Mouse (Mus musculus) Muller cell, postnatal 12 days (primary cell): ENCODE data around the gene Ldlrad3.

Source experiments
- DNase-seq: peaks from one replicate; pipeline ENCODE4 v3.0.0-alpha.2; 2015; ENCODE audit errors: inconsistent ontology term

Gene Ldlrad3

DNA sequence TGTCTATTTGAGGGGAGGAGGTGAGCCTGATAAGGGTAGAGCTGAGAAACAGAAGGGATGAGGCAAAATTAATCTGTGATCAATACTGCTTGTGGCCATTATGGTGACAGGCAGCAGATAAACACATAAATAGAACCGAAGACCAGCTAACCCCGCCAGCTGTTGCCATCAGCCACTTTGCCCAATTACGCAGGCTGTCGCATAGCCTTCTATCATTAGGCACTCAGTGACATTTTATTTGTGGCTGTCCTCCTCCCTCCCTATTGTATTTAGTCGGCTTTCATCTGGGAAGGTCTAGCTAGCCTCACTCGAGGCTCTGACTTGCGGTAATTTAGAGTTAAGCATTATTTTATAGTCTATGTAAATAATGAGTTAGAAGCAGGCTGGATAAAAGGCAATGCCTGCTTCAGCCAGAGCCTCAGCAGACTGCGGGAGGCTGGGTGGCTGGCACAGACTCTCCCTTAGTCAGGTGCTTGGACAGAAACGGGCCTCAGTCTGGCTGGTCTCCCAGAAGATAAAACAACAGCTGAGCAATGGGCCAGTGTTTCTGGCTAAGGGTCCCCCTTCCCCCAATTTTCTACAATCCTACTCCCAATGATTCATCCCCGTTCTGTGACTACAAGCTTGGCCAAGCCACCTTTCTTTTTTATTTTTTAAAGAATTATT is 147.8 kb downstream of the Ldlrad3 start:
- DNase-seq, result peak; percentile 90

DNA sequence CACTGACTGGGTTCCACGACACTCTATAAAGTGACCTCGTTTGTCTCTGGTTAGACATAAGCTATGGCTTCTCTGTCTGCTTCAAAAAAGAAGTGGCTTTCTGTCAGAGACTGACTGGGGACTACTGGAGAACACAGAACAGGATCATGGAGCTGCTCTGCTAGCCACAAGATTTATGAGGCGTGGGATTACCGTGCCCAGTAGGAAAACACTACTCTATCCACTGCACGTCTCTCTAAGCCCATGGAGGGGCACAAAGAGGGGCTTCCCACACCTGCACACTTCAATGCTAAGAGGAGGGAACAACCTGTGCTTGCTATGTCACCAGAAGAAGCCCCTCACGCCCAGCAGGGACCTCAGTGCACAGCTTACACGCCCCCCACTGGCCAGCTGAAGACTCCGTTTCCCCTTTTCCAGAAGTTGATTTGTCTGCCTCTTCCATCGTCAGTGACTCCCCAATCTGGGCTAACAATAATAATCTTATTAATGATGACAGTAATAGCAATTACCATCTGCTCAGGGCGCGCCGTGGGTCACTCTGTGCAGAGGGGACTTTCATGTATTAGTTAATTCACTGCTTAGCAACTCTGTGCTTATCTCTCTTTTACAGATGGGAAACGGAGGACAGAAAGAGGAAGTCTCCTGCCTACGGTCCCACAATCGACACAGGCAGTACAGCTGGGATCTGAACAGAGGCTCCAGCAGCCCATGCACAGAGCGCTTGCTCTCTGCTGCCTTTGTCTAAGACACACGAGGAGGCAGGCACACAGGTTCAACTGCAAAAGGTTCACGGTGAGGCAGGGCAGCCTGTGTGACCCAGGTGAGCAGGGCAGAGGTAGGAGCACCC is 149.3 kb downstream of the Ldlrad3 start:
- no peak for DNase-seq

DNA sequence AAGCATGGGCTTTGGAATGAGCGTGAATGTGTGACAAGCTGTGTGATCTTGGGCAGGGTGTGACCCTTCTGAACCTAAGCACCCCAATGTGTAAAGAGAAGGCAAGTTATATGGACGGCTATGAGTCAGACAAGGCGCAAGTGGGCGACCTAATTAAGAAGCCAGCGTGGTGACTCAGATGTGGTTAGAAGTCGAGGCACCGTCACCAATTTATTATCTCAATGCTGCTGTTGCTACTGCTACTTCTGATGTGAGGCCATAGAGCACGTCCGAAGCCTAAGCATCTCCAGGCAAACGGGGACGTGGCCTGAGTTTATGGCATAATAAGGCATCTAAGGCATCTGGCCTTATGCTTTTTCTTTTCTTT is 151.7 kb downstream of the Ldlrad3 start:
- DNase-seq, result peak; percentile 66

DNA sequence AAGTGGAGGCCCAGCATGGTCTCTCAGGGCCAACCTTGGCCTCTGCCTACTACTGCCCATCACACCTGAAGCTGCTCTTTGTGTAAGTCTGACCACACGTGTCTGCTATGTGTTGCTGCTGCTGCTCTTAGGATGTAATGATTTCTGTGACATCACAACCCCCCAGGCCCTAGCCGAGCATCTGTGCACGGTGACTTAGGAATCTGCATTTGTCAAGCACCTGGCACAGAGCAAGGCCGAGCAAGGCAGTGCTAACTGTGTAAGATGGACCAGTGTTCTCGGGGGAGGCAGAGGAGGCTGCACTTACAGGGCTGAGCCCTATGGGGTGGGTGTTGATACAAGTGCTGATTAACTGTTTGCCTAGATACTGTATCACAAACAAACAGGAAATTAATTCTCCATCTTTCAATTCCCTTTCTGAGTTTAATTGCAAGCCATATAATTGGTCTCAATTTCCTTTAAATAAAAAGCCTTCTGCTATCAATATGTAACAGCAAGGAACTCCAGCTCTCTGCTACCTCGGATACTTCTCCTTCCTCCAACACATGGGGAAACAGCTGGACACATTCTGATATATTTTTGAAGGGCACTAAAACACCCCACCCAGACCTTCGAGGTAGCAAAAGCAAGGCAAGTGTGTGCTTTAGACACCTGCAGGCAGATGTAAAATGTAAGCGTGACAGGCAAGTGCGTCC is 152.2 kb downstream of the Ldlrad3 start:
- DNase-seq, result no peak

DNA sequence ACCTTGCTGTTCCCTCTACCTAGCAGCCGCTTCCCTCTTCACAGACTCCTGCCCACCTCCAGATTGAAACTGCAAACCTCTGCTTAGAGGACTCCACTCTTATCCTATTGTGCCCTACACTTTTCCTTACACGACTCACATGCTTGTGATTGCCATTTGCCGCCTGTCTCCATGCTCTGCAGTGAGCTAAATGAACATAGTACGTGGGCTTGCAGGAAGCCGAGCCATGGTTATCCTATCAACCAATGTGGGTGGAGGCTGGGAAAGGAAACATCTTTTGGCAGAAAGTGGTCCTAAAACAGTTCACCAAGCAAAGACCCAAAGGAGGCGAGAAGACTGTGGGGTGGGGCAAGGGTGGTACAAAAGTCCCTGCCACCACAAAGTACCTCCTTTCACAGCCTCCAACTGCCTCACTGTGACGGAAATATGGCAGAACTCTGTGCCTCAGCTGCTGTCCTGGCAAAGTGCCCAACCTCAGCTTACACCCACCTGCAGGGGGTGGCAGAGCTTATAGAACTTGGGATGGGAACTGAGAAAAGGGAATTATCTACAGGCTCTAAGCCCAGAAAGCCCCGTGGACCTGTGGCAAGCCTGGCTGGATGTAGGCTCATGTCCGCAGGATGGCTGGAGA is 153.4 kb downstream of the Ldlrad3 start:
- no peak for DNase-seq

DNA sequence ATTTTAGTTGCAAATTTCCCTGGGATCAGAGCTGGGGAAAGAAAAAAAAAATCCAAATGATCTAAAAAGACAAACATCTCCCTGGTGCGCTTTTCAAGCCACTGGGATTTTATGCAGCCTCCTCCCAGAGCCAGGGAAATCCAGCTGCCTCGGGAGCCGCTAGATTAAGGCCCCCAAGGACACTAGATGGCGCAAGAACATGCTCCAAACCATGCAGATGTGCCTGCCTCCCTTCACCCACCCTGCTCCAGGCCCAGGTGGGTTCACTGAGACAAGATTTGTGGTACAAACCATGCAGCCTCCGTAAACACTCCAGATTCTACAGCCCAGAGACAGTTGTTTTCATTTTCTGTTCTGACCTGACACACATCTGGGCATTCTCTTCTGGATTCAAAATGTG is 155.5 kb downstream of the Ldlrad3 start:
- no peak for DNase-seq

DNA sequence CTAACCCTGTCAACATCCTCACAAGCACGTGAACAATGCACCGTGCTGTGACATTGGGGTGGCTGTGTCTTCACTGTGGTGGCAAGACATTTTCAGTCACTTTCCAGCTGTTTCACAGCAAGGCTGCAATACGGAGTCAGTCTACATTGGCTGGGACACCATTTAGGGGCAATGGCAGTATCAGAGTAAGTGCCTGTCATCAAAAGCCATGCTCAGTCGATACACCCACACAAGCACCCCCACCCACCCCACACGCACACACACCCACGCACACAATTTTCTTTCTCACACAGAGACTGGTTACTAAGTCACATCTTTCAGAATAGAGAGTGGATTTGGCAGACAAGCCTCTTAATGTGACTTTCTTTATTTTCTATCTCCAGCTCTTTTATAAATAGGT is 156.0 kb downstream of the Ldlrad3 start:
- DNase-seq, result no peak

DNA sequence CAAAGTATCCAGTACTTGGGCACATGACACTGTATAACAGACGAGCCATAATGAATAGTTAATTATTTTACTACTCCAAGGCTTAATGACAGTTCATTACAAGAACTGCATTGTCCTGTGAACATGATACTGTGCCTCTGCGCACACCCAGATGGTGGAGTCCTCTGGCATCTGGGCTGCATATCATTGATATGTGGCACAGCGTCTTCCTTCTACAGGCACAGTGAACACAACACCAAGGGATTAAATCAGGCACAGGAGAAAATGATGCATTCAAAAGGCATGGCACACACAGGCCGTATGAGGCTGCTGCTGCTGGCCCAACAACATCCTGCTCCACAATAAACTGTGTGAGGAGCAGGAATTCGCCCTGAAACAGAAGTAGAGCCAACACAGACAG is 156.5 kb downstream of the Ldlrad3 start:
- DNase-seq, result no peak

DNA sequence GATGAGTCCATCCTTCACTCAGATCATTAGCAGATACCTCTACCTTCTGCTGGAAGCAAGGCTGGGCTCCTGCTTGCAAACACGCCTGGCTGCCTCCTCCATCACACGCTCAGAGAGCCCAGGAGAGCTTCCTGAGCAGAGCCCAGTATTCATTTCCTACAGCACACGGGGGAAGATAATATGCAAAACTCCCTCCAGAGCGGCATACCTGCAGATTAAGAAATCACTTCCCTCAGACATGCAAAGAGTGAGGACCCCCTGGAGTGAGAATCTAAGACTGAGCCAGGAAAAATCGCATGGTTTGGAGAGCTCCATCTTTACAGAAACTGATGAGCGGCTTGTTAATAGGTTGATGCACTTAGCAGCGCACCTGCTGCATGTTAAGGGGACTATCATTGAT is 158.9 kb downstream of the Ldlrad3 start:
- no peak for DNase-seq

DNA sequence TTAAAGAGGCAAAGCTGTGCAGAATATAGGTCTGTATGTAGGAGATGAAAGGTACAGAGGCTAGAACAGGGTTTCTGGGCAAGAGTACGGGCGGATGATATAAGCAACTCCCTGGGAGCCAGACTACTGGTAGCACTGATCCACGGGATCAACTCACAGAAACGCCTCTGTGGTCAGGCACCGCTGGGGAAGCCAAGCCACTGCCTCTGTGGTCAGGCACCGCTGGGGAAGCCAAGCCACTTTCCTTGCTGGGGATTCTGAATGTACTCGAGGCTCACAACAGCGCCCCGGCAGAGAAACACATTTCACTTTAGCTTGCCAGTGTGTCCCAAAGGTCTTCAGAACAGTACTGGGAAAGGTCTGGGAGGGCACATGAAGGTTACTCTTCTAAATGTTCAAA is 160.0 kb downstream of the Ldlrad3 start:
- no peak for DNase-seq

DNA sequence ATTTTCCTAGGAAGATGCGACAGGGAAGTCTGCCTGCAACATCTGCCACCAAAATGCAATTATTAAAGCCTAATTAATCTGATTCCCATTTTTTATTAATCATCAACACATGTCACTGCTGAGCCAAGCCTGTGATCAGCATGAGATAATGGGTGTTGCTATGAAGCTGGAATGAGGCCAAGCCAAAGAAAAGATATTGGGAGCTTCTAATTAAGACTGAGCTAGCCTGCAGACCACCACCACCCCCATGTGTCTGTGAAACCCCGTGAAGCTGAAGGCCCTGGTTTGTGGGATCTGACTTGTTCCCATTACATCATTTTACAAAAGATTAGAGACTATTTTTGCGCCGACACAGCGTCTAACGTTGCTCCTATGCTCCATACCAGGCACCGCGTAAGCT is 161.7 kb downstream of the Ldlrad3 start:
- DNase-seq, result no peak

DNA sequence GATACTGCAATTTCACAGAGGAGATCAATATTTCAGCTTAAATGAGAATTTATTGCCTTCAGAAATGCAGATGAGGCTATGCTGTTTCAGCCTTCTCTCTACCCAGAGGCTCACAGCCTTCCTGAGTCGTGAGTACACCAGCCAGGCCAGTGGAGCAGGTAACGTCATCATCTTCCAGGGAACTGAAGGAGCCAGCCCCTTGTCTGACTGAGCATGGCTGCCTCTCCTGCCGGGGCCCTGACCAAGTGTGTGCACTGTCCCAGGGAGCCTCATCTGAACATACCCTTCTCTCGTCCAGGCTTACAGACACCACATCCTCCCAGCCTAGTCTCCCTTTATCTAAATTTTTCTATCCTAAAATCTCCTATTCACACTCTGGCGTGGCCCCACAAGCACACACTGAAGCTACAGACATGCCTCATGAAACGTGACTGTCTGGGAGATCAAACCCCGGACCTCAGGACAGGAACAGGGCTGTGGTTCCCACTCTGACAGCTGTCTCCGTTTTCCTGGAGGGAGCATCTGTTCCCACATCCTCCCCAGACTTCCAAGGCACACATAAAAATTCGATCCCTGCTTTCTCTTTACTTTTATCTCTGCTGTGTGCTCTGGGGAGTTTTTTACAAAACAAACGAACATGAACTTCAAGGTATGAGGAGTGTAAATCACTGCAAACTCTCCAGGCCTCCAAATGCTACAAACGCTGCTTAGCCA is 164.7 kb downstream of the Ldlrad3 start:
- no peak for DNase-seq

DNA sequence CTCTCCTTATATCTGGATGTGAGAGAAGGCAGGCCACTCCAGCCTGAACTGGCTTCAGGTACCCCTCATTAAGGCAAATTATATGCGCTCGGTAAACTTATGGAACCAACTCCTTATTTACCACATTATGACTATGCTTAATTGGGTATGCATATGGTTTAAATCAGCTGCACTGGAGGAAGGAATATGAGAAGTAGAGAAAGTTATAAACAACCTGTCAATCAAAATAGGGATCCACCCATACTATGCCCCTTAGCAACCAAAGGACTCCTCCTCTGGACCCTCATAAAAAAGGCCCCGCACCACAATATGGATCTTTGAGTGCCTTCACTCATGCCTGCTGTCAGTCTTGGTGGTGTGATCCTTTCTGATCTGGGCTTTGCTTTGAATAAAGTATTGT is 165.6 kb downstream of the Ldlrad3 start:
- DNase-seq, result no peak

DNA sequence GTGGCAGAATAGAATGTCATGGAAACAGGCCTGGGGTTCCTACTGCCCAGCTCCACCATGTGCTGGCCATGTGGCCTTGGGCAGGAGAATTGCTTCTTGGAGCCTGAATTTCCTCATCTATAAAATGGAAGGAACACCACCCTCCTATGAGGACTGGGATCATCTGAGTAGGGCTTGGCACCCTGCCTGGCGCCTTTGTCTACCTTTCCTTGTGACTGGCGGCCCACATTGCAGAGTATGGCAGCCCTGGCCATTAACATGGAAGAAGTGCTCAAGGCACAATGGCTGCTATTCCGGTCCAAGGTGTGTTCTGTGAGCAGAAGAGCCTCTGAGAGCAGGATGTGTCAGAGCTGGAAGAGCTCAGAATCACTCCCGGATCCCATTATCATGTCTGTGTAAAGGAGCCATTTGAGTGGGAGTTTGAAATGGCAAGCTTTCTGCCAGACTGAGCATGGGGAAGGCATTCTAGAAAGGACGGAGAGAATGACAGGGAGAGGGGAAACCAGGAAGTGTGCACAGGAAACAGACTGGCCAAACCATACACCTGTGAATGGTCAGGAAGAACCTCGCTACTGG is 171.6 kb downstream of the Ldlrad3 start:
- no peak for DNase-seq

DNA sequence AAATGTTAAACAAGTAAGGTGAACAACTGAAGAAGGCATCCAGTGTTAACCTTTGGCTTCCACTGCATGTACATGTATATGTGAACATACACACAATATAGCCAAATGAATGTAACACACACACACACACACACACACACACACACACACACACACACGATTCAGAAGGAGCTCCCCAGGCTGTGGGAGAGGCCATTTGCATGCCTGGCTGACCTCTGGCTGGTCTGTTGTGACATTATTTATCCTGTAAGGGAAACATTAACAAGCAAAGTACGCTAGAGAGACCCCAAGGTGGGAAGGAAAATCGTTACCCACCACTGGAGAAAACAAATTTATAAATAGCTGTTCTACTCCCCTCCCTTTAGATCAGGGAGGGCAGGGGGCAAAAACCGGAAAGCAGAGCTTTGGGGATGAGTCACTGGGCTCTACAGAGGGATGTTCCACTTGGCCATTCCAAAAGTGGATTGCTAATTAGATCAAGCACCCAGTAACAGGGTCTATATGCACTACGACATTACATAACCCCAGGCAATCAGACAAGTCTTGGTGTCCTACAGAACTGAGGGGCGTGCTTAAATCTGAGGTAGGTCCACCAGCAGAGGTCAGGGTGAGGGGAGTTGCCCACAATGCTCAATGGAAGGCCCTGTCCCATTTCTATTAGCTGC is 174.7 kb downstream of the Ldlrad3 start:
- no peak for DNase-seq

DNA sequence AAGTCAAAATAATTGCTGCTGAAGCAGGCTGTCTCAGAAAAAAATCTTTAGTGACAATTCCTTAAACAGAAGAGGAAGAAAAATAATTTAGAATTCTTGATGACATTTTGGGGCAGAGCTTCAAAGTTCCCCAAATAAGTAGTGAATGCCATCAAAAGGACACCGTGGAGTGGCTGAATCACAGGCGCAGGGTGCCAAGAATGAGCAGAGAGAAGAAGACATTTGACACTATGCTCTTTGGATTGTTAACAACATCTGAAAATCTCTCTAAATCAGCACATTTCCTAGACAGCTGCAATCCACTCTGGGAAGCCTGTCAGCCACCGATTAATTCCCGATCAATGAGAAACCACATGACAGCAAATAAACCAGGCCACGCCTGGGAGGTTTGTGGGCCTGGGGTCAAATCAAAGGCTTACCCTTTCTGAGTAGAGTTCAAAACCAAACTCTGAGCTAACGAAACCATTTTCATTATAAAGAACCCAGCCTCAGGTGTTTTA is 176.4 kb downstream of the Ldlrad3 start:
- peak; percentile 86 for DNase-seq

DNA sequence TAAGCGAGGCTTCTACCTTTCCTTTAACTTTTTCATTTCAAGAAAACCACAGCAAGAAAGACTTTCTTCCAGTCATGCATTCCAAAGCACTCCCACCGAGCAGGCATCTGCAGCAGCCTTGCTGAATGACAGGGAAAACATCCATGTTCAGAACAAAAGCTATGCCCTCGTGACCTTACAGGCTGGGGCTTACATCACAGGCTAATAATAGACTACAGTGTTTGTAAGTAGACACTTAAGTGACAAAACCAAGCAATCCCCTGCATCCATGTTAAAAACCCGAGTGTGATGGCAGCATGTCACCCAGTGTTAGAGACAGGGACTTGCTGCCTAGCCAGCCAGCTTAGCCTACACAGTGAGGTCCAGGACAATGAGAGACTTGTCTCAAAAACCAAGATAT is 180.0 kb downstream of the Ldlrad3 start:
- DNase-seq, result peak; percentile 58

DNA sequence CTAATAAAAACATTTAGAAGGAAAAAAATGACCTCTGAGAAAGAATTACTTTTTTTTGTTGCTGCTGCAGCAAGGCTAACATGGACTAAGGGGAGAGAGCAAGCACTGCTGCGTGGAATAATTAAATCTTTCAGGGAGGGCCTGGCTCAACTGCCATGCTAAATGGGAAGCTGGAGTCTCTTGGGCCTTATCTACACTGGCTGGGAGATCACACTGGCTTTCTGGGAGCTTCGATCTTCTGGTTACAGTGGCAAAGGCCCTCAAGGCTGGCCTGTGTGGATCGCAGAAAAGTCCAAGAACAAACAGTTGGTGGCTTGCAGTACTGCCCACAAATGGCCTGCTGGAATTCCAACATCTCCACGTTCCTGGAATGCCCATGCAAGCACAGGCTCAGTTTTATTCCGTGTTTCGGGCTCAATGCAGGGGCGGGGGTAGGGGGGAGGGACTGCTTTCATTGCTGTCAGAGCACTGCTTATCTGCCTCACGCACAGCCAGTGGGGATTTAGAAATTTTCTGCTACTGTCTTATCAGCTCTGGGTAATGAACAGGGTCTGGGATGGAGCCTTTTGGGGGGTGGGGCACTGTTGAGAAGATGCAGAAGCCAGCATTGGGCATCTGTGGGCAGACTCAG is 180.7 kb downstream of the Ldlrad3 start:
- peak; percentile 53 for DNase-seq

DNA sequence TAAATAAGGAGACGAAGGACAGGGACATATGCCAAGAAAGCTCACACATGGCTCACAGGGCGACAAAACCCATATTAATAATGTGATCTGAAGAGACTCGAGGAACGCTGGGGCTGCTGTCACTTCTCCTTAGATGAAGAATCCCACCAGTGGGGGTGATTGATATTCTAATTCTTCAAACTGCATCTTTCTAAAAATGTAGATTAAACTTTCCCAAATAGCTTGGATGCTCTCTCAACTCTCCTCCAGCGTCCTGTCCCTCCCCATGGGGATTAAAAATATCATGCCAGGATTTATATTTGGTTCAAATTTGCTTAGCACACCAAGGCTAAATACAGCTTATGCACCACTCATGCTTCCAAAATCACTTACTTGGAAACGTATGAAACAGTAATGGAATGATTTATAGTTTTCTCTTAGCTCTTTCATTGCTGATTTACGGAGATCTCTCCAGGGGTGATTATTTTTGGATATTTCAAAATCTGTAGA is 182.4 kb downstream of the Ldlrad3 start:
- no peak for DNase-seq
